Mouse (Mus musculus): ENCODE results near the gene Chst15. TPM values are rescaled to one million over a fixed set of nuclear protein-coding genes. Genes with fewer than 3 reads are reported as not detected.
A peak's percentile ranks its signal among the peaks of the same experiment; 100 is the strongest.

The Chst15 gene
- total RNA-seq, 2 experiments from 2014 or later: 33.8 to 37.6 TPM

GRCm38 (mm10) chr7:132337268-132337917, 20.4 kb upstream of the Chst15 start:
- no peak for DNase-seq (ENCODE audit: low spot score in 2 of 2)

GRCm38 (mm10) chr7:132336781-132337180, 19.8 kb upstream of the Chst15 start:
- DNase-seq (ENCODE audit: low spot score in 2 of 2): no peak

- no peak for DNase-seq (ENCODE audit: low spot score in 2 of 2)
These were observed 18.3 kb upstream of the Chst15 start for GRCm38 (mm10) chr7:132335367-132335766.

GRCm38 (mm10) chr7:132333078-132333477, 16.1 kb upstream of the Chst15 start:
- DNase-seq (ENCODE audit: low spot score in 2 of 2): no peak

- no peak for DNase-seq (ENCODE audit: low spot score in 2 of 2)
These were observed 15.1 kb upstream of the Chst15 start for GRCm38 (mm10) chr7:132332176-132332575.

- no peak for DNase-seq (ENCODE audit: low spot score in 2 of 2)
These were observed 13.2 kb upstream of the Chst15 start for GRCm38 (mm10) chr7:132330179-132330578.

GRCm38 (mm10) chr7:132328648-132329047, 11.6 kb upstream of the Chst15 start:
- DNase-seq (ENCODE audit: low spot score in 2 of 2): no peak

- no peak for DNase-seq (ENCODE audit: low spot score in 2 of 2)
These were observed 8.7 kb upstream of the Chst15 start for GRCm38 (mm10) chr7:132325549-132326331.

GRCm38 (mm10) chr7:132323430-132323829, 6.4 kb upstream of the Chst15 start:
- no peak for DNase-seq (ENCODE audit: low spot score in 2 of 2)

- no peak for DNase-seq (ENCODE audit: low spot score in 2 of 2)
These were observed 4.4 kb upstream of the Chst15 start for GRCm38 (mm10) chr7:132321392-132321958.

- peak; percentile 51 to 62 for DNase-seq (ENCODE audit: low spot score in 2 of 2)
These were observed 660 bp downstream of the Chst15 start for GRCm38 (mm10) chr7:132316101-132317035.

- peak; percentile 59 to 74 for DNase-seq (ENCODE audit: low spot score in 2 of 2)
These were observed 1.6 kb downstream of the Chst15 start for GRCm38 (mm10) chr7:132315149-132316091.

GRCm38 (mm10) chr7:132312396-132312795, 4.6 kb downstream of the Chst15 start:
- no peak for DNase-seq (ENCODE audit: low spot score in 2 of 2)

- no peak for DNase-seq (ENCODE audit: low spot score in 2 of 2)
These were observed 8.4 kb downstream of the Chst15 start for GRCm38 (mm10) chr7:132308537-132309191.

GRCm38 (mm10) chr7:132307722-132308271, 9.2 kb downstream of the Chst15 start:
- no peak for DNase-seq (ENCODE audit: low spot score in 2 of 2)

GRCm38 (mm10) chr7:132306671-132307412, 10.2 kb downstream of the Chst15 start:
- DNase-seq (ENCODE audit: low spot score in 2 of 2): no peak

GRCm38 (mm10) chr7:132305492-132306375, 11.3 kb downstream of the Chst15 start:
- no peak for DNase-seq (ENCODE audit: low spot score in 2 of 2)
